Mouse (Mus musculus): ENCODE results near the gene Ros1. TPM values are rescaled to one million over a fixed set of nuclear protein-coding genes. Genes with fewer than 3 reads are reported as not detected.

Ros1 gene
- total and polyA plus RNA-seq, 3 experiments: 0.02 TPM; not detected in 2

DNA sequence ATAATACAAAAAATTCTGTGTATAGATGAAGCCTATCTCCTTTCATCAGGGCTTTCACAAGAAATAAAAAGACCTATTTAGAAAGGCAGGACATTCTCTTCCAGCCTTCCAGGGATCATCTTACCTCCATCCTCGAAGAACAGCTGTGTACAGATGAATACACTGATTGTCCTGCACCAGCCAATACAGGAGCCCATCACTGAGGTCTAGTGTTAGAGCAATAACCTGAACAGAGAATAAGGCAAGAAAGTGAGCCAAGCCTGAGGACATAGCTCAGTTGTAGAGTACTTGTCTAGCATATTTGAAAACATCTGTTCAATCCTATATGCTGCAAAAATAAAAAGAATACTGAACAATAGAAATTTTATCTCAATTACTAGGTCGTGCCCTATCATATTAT, 64.3 kb downstream of the Ros1 start:
- Histone ChIP-seq H3K4me3 (no peak overlapping the region), H3K27me3 (ENCODE audit: control insufficient read depth, insufficient read depth, low read length) (no peaks in the 10 kb centered on the region), H3K36me3 (ENCODE audit: control insufficient read depth, insufficient read depth, low read length) (no peaks in the 10 kb centered on the region), H3K27ac (no peak overlapping the region), H3K4me1 (ENCODE audit: control insufficient read depth, insufficient read depth, low read length) (no peaks in the 10 kb centered on the region), H3K9ac (ENCODE audit: low read depth, low read length) (no peak overlapping the region), H3K79me2 (replicated peaks; ENCODE audit: control insufficient read depth, insufficient read depth, low read length) (no peaks in the 10 kb centered on the region)
- intact Hi-C loops (cut with DNase I): no loop called here
- TF ChIP-seq POLR2A (IDR thresholded peaks at IDR 0.05; ENCODE audit: insufficient read depth, low read depth, low read length) (no peak), CTCF (IDR thresholded peaks at IDR 0.05) (no peak), EP300 (IDR thresholded peaks at IDR 0.05; ENCODE audit: insufficient read depth, low read depth, low read length) (no peak)
- no peak for DNase-seq
- WGBS: 60% methylated on average over 2 of the region's 2 CpGs

DNA sequence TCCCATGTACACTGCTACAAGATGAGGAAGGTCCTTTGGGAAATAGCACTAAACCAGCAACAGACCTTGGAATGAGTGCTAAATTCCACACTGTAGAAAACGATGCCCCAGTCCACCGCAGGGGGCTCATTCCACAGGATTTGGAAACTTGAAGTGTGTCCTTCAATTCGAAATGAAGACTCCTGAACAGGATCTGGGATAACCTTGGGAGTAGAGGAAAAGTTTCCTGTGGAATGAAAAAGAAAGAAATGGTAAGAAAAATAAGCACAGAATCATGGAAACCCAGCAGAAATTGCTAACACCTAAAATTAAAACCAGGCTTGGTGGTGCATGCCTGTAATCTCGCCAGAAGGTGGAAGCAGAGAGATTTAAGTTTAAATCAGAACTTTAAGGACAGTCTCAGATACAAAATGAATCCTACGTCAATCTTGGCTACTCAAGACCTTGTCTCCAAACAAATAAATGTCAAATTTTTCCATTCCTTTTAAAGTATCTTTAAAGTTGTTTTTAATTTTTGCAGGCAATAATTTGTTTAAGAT, 66.1 kb downstream of the Ros1 start:
- intact Hi-C loops (cut with DNase I): no loop called here
- Histone ChIP-seq H3K4me3 (no peak overlapping the region), H3K4me1 (ENCODE audit: control insufficient read depth, insufficient read depth, low read length) (no peaks in the 10 kb centered on the region), H3K9ac (ENCODE audit: low read depth, low read length) (no peak overlapping the region), H3K36me3 (ENCODE audit: control insufficient read depth, insufficient read depth, low read length) (no peaks in the 10 kb centered on the region), H3K27me3 (ENCODE audit: control insufficient read depth, insufficient read depth, low read length) (no peaks in the 10 kb centered on the region), H3K27ac (no peak overlapping the region), H3K79me2 (replicated peaks; ENCODE audit: control insufficient read depth, insufficient read depth, low read length) (no peaks in the 10 kb centered on the region)
- TF ChIP-seq CTCF (IDR thresholded peaks at IDR 0.05) (peak; percentile 29; the same call in 1 of the 2 replicates), POLR2A (IDR thresholded peaks at IDR 0.05; ENCODE audit: insufficient read depth, low read depth, low read length) (no peak), EP300 (IDR thresholded peaks at IDR 0.05; ENCODE audit: insufficient read depth, low read depth, low read length) (no peak)
- WGBS: 55% methylated on average over 5 of the region's 5 CpGs
- DNase-seq: no peak

DNA sequence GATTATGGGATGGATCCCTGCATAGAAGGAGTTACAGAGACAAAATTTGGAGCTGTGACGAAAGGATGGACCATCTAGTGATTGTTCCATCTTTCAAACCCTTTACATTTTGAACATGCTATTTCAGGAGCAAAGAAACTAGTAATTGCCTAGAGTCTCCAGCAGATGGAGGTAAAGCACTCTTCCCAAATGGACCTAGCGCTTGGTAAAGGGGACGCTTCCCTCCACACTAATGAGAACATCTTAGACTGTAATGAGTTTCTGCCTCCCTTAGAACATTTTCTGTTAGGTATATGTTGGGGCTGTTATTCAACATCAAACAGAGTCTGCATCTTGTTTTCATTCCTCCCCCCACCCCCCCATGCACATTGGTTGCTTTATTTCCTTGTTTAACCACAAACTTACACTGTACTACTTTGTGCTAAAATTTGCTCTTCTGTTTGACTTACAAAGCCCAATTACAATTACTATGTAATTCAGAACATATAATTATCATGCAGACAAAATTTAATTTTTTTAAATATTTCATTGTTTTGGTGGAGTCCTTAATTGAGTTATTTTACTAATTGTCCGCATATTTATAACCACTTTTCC, 88.8 kb downstream of the Ros1 start:
- TF ChIP-seq POLR2A (IDR thresholded peaks at IDR 0.05; ENCODE audit: insufficient read depth, low read depth, low read length): no peak
- TF ChIP-seq EP300 (IDR thresholded peaks at IDR 0.05; ENCODE audit: insufficient read depth, low read depth, low read length): no peak
- TF ChIP-seq CTCF (IDR thresholded peaks at IDR 0.05): peak; percentile 76
- WGBS: 31% methylated on average over 4 of the region's 4 CpGs
- no peak overlapping the region for H3K9ac ChIP-seq (ENCODE audit: low read depth, low read length)
- no peak for DNase-seq
- no peaks in the 10 kb centered on the region for H3K4me1 ChIP-seq (ENCODE audit: control insufficient read depth, insufficient read depth, low read length)
- H3K27me3 ChIP-seq (ENCODE audit: control insufficient read depth, insufficient read depth, low read length): no peaks in the 10 kb centered on the region
- intact Hi-C loops (cut with DNase I): loop anchor here (5.0 kb wide), 2 partner anchors 226 to 281 kb away; partner anchors contain the start of gene Nepn
- no peak overlapping the region for H3K4me3 ChIP-seq
- H3K79me2 ChIP-seq (replicated peaks; ENCODE audit: control insufficient read depth, insufficient read depth, low read length): no peaks in the 10 kb centered on the region
- no peaks in the 10 kb centered on the region for H3K36me3 ChIP-seq (ENCODE audit: control insufficient read depth, insufficient read depth, low read length)
- H3K27ac ChIP-seq: no peak overlapping the region

DNA sequence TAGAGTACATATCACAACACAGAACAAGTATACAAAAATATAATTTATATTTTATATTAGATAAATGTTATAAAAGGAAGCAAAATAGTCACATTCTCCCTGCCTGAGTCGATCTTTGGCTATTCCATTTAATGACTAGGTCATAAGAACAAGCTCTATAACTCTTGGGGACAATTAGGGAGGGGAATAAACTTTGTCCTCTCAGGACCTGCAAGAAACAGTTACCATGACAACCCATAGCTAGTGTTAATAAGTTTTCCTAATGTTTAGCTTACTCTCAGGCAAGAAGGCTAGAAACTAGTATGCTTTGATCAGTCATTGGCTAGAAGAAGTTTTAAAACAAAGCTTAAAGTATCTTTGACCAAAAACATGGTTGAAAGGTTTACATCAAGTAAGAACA, 93.8 kb downstream of the Ros1 start:
- Histone ChIP-seq H3K27me3 (ENCODE audit: control insufficient read depth, insufficient read depth, low read length) (no peaks in the 10 kb centered on the region), H3K9ac (ENCODE audit: low read depth, low read length) (no peak overlapping the region), H3K4me1 (ENCODE audit: control insufficient read depth, insufficient read depth, low read length) (no peaks in the 10 kb centered on the region), H3K36me3 (ENCODE audit: control insufficient read depth, insufficient read depth, low read length) (no peaks in the 10 kb centered on the region), H3K4me3 (no peak overlapping the region), H3K27ac (no peak overlapping the region), H3K79me2 (replicated peaks; ENCODE audit: control insufficient read depth, insufficient read depth, low read length) (no peaks in the 10 kb centered on the region)
- intact Hi-C loops (cut with DNase I): no loop called here
- no peak for DNase-seq
- TF ChIP-seq CTCF (IDR thresholded peaks at IDR 0.05): no peak
- TF ChIP-seq POLR2A (IDR thresholded peaks at IDR 0.05; ENCODE audit: insufficient read depth, low read depth, low read length): no peak
- no peak for TF ChIP-seq EP300 (IDR thresholded peaks at IDR 0.05; ENCODE audit: insufficient read depth, low read depth, low read length)
- WGBS: 69% methylated on average over 1 of the region's 1 CpGs

DNA sequence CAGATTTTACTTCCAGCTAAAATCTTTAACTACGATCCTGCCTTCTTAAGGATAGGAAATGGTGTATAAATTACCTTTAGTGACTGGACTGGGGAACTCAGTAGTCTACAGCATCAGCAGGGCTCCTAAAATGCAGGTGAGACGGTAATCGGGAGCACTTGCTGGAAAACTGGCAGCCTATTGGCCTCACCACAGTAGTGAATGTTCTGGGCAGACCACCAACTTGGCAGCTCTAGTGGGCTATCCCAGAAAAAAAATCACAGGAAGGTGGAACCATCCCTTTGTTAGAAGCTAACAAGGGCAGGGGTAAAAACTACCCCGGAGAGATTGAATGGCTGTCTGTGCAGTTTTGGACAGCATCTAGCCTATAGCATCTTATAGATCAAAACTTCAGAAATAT, 102.9 kb downstream of the Ros1 start:
- no peak for DNase-seq
- WGBS: 68% methylated on average over 4 of the region's 4 CpGs

DNA sequence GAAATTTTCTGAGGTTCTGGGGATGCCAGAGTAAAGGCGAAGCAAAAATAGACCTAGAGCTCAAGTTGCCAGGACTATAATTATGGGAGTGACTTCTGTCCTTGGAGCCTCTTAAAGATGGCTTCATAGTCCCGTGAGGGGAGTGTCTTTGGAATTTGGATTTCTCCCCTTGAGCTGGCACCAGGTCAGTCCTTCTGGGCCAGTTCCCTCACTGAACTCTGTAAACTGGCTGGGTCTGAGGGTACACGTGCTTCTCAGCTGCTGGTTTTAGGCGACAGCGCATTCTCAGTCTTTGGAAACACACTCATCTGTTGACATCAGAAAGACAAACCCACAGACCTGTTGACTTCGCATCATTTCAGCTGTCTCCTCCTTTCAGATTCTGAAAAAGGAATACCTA, 108.4 kb downstream of the Ros1 start:
- Histone ChIP-seq H3K79me2 (replicated peaks; ENCODE audit: control insufficient read depth, insufficient read depth, low read length) (no peaks in the 10 kb centered on the region), H3K27me3 (ENCODE audit: control insufficient read depth, insufficient read depth, low read length) (no peaks in the 10 kb centered on the region), H3K9ac (ENCODE audit: low read depth, low read length) (no peak overlapping the region), H3K36me3 (ENCODE audit: control insufficient read depth, insufficient read depth, low read length) (no peaks in the 10 kb centered on the region), H3K4me3 (no peak overlapping the region), H3K4me1 (ENCODE audit: control insufficient read depth, insufficient read depth, low read length) (no peaks in the 10 kb centered on the region), H3K27ac (no peak overlapping the region)
- intact Hi-C loops (cut with DNase I): no loop called here
- 74% methylated on average over 6 of the region's 6 CpGs for WGBS
- TF ChIP-seq POLR2A (IDR thresholded peaks at IDR 0.05; ENCODE audit: insufficient read depth, low read depth, low read length) (no peak), CTCF (IDR thresholded peaks at IDR 0.05) (no peak), EP300 (IDR thresholded peaks at IDR 0.05; ENCODE audit: insufficient read depth, low read depth, low read length) (no peak)
- no peak for DNase-seq

More for the DNA sequence above, 102.9 kb downstream of the Ros1 start:
- TF ChIP-seq EP300 (IDR thresholded peaks at IDR 0.05; ENCODE audit: insufficient read depth, low read depth, low read length) (no peak), POLR2A (IDR thresholded peaks at IDR 0.05; ENCODE audit: insufficient read depth, low read depth, low read length) (no peak), CTCF (IDR thresholded peaks at IDR 0.05) (no peak)
- no peak overlapping the region for H3K9ac ChIP-seq (ENCODE audit: low read depth, low read length)
- H3K27me3 ChIP-seq (ENCODE audit: control insufficient read depth, insufficient read depth, low read length): no peaks in the 10 kb centered on the region
- no peaks in the 10 kb centered on the region for H3K36me3 ChIP-seq (ENCODE audit: control insufficient read depth, insufficient read depth, low read length)
- no peaks in the 10 kb centered on the region for H3K4me1 ChIP-seq (ENCODE audit: control insufficient read depth, insufficient read depth, low read length)
- intact Hi-C loops (cut with DNase I): no loop called here
- H3K4me3 ChIP-seq: no peak overlapping the region
- no peak overlapping the region for H3K27ac ChIP-seq
- H3K79me2 ChIP-seq (replicated peaks; ENCODE audit: control insufficient read depth, insufficient read depth, low read length): no peaks in the 10 kb centered on the region

All from heart, adult 2 months (tissue).